Mouse (Mus musculus) G1E (cell line): ENCODE data around the gene Dzip1l.

Experiments used
- GATA1 ChIP-seq: IDR thresholded peaks from 2 replicates; pipeline ENCODE4 v1.6.1; 2012; ENCODE audit warnings: borderline replicate concordance, low read length, inconsistent platforms, mixed read lengths
- TAL1 ChIP-seq: conservative IDR thresholded peaks from 2 replicates; pipeline ENCODE4 v1.6.1; 2012; ENCODE audit warnings: low read depth, low read length, inconsistent platforms, mixed read lengths

DNA sequence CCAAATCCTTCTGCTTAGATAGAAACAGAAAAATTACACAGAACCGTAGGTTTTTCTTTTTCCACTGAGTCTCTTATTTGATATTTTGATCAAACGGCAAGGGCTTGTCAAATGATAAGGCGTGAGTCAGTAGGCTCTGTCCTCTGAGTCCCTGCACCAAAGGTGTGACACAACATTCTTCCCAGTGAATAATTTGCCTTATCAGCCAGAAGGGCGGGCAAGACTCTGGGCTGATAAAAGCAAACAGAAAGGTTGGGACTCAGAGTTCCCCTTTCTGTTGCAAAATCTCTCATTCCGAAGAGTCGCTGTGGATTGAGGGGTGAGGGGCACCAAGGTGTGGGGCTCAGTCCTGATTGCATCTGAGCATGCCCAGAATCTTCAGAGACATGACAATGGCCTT, 72.9 kb downstream of the Dzip1l start:
- TF ChIP-seq TAL1 (no peak), GATA1 (no peak)
